Mouse (Mus musculus) NIH3T3 (cell line): ENCODE measurements around the gene Pten.

Source experiments
- DNase-seq: peaks from one replicate; pipeline ENCODE4 v3.0.0-alpha.2; 2012; ENCODE audit warnings: low read depth

Gene Pten

DNA sequence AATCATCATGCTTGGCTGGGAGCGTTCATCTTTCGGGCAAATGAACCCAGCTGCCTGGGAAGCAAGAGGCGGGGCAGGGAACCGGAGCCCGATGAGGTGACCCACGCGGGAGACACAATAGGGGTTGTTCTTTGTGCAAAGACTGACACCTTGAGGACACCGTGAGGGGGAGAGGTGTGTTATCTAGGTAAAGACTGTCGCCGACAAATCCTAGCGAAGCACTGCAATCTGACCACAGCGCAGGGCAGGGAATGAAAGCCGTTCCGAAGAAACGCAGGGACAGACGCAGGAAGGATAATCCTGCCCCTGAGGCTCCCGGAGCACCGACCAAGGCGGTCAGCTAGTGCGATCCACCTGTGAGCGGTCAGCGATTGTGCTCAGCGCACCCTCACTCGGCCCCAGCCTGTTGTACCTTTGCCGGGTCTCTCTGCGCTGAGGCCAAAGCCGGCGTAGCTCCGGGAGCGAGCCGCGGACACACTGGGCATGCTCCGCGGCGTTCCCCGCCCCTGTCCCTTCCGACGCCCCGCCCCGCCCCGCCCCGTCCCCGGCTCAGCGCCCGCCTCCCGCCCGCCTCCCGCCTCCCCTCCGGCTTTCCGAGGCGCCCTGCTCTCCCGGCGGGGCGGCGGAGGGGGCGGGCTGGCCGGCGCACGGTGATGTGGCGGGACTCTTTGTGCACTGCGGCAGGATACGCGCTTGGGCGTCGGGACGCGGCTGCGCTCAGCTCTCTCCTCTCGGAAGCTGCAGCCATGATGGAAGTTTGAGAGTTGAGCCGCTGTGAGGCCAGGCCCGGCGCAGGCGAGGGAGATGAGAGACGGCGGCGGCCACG, at the start of gene Pten:
Pten (plus strand) TSS at position 598 of the 826 bp plus-strand sequence.
- peak; percentile 99 for DNase-seq

- DNase-seq, result no peak
Observed at GRCm38 (mm10) chr19:32708996-32709395, 48.3 kb upstream of the Pten start.

DNA sequence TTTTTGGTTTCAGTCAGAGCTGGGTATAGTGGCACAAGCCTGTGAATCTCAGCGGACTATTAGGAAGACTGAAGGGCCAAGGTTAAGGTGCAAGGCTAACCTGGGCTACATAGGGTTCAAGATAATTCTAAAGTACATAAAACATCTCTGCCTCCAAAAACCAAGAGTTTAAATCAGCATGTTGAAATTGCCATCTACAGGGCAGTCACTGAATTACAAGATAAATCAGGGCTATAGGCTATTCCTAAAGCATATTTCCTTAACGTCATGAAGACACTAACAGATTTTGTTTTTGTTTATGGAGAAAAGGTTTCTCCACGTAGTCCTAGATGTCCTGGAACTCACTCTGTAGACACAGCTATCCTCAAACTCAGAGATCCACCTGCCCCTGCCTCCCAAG, 47.0 kb upstream of the Pten start:
- peak; percentile 73 for DNase-seq

DNA sequence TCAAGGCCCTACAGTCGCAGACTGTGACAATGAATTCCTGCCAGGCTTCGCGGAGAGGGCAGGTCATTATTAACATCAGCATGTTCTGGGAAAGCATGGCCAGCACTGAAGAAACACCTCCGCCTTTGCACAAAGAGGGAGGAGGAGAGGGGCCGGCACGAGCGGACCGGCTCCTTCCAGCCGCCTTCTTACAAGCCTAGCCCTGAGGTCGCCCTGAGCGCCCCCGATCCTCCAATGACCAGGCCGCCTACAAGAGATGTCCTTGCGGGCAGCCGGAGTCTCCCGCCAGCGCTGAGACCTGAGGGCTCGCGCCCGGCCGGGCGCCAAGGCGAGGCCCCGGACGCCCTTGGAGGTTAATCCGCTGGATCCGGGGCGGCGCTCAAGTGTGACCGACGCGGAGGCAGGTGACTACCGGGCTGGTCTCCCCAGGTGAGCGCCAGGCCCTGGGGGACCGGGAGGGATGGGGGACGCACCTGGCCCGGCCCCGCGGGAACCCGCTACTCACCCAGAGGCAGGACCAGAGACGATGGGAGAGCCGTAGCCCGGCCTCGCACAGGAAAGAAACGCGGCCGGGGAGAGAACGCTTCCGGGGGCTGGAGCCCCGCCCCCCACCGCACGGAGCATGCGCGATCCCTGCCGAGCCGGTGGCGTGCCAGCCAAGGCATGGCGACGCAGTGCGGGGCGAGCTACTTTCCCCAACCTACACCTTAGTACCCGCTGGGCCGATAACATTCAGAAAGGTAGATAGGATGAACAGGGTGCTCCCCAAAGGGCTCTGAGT, 45.3 kb upstream of the Pten start:
- DNase-seq, result peak; percentile 95

GRCm38 (mm10) chr19:32712588-32713042, 44.7 kb upstream of the Pten start:
- DNase-seq, result peak; percentile 88

GRCm38 (mm10) chr19:32713471-32713870, 43.8 kb upstream of the Pten start:
- DNase-seq, result no peak

GRCm38 (mm10) chr19:32715201-32715600, 42.1 kb upstream of the Pten start:
- peak; percentile 93 for DNase-seq

DNA sequence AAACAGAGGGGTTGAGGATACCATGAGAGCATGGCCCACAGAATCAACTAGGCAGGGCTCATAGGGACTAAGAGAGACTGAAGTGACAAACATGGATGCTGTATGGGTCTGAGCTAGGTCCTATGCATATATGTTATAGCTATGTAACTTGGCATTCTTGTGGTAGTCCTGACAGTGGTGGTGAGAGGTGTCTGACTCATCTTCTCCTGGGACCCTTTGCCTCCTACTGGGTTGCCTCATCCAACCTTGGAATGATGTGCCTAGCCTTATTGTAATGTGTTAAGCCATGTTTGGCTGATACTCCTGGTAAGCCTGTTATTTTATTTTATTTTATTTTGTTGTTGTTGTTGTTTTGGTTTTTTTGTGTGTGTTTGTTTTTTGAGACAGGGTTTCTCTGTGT, 41.6 kb upstream of the Pten start:
- peak; percentile 68 for DNase-seq

DNA sequence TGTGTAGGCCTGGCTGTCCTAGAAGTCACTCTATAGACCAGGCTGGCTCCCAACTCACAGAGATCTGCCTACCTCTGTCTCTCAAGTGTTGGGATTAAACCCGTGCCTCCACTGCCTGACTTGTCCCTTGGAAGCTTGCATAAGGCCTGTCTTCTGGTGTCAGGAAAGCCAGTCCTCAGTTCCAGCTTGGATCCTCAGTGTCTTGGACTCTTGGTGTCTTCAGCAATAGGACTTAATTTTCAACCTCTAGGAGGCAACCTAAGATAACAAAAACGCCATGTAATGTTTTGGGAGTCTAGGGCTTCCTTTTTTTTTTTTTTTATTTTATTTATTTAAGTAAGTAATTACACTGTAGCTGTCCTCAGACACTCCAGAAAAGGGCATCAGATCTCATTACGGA, 39.7 kb upstream of the Pten start:
- DNase-seq, result peak; percentile 54

DNA sequence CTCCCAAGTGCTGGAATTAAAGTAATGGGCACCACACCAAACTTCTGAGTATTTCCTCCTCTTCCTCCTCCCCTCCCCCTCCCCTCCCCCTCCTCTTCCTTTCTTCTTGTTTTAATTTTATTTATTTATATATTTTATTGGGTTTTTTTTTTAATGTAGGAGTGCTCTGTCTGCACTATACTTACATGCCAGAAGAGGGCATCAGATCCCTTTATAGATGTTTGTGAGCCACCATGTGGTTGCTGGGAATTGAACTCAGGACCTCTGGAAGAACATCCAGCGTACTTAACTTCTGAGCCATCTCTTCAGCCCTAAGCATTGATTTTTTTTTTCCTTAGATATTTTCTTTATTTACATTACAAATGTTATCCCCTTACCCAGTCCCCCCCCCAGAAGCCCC, 37.0 kb upstream of the Pten start:
- DNase-seq, result no peak

DNA sequence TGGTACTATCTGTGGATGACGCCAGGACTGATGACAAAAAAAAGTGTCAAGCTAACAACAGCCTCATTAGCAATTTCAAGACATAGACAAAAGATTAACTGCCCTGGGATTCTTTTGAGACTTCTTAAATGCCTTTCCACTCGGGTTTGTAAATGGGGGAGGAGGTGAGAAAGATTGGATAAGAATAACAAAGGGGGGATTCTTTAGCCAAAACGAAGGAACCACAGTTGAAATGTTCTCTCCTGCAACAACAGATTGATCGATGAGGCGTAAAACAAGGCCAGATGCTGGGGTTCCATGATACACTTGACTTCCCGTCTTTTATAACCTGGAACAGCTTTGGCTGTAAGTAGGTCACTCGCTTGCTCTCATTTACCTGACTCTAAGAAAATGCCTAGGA, 33.5 kb upstream of the Pten start:
- no peak for DNase-seq

DNA sequence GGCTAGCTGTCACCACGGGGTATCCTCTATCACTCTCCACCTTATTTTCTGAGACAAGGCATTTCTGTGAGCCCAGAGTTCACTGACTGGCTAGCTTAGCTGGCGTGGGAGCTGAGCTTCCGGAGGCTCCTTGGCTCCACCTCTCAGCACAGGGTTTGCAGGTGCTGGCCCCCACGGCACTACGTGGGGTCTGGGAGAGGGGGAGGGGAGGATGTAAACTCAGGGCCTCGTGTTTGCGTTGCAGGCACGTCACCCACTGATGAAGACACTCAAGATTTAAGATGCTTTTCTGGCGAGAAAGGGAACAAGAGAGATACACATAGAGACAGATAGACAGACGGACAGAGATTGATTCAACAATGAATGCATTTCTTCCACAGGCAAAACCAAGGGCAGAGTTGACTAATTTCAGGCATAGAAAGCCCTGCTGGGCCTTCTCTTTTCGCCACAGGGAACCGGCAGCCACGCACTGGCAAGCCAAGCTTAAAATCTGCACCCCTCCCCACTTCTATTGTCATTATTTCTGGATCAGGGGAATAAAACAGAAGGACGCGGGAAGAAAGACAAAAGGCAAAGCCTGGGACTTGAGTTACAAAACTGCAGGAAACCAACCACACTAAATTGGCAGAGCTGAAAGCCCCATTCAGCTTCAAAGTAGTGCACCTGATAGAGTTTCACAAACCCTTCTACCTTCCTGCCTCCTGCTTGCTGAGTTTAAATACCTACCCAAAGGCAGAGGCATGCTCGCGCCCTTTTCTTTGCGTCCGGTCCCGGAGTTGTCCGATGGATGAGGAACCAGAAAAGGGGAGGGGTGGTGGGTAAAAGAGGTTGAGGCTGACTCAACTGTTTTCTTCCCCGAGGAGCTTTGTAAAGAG, 30.6 kb upstream of the Pten start:
- DNase-seq, result no peak

DNA sequence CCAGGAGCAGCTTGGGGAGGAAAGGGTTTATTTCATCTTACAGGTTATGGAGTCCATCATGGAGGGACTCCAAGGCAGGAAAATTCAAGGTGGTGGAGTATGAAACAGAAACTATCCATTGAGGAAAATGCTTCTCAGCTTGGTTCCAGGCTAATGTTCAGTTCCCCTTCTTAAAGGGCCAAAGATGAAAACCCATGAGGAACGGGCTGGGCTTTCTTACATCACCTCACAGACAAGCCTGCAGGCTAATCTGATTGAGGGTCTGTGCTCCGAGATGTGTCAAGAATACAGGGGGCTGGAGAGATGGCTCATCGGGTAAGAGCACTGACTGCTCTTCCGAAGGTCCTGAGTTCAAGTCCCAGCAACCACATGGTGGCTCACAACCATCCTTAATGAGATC, 27.5 kb upstream of the Pten start:
- DNase-seq, result no peak

- no peak for DNase-seq
Observed at GRCm38 (mm10) chr19:32732922-32733321, 24.4 kb upstream of the Pten start.

- no peak for DNase-seq
Observed at GRCm38 (mm10) chr19:32737844-32738243, 19.5 kb upstream of the Pten start.

- DNase-seq, result no peak
Observed at GRCm38 (mm10) chr19:32739686-32740085, 17.6 kb upstream of the Pten start, which contains the start of gene Atad1. Atad1 (minus strand) TSS chr19:32739786.

DNA sequence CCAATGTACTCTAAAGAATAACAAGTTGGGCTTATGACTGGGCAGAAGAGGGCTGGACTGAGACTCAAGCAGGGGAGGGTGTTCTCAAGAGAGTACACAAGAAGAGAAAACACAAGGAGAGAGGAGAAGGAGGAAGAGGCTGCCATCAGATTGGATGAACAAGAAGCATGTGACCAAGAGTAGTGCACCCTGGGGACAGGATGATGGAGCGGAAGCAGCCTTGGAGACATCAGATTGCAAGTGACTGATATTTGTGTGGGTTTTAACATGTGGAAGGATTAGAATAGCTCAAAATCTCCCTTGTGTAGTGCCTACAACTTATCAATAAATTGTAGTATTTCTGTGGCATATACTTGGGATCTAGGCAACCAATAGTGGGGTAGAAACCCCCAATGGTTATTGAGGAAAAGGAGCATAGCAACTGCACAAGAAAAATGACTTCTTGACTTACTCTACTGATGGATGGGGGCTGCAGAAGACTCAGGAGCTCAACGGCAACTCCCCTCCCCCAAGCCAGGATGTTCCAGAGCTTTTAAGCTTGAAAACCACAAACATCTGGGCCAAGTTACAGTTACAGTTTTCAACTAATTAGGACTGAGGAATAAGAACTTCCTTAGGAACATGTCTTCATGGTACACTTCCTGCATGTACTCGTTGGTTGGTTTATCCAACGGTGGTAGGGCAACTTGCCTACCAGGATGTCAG, 16.5 kb upstream of the Pten start:
- DNase-seq, result no peak

DNA sequence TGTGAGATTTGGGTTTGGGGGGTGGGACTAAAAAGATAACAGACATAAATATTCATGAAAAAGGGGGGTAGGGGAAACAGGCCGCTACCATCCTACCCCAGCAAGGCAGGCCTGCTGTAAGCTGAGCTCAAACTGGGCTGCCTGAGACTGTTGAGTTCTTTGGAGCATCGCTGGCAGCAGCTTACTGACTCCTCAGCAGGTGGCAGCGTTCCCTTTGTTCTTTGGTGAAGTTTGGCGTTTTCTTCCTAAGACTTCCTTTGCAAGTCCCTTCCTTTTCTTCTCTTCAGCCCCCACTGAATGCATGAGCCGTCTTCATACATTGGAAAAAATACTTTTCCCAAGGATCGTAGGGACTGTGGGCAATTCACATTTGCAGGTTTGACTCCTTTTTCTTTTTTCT, 7.9 kb upstream of the Pten start:
- peak; percentile 85 for DNase-seq

GRCm38 (mm10) chr19:32752357-32752756, 4.9 kb upstream of the Pten start:
- DNase-seq, result peak; percentile 73

- no peak for DNase-seq
Observed at GRCm38 (mm10) chr19:32753386-32753785, 3.9 kb upstream of the Pten start.

DNA sequence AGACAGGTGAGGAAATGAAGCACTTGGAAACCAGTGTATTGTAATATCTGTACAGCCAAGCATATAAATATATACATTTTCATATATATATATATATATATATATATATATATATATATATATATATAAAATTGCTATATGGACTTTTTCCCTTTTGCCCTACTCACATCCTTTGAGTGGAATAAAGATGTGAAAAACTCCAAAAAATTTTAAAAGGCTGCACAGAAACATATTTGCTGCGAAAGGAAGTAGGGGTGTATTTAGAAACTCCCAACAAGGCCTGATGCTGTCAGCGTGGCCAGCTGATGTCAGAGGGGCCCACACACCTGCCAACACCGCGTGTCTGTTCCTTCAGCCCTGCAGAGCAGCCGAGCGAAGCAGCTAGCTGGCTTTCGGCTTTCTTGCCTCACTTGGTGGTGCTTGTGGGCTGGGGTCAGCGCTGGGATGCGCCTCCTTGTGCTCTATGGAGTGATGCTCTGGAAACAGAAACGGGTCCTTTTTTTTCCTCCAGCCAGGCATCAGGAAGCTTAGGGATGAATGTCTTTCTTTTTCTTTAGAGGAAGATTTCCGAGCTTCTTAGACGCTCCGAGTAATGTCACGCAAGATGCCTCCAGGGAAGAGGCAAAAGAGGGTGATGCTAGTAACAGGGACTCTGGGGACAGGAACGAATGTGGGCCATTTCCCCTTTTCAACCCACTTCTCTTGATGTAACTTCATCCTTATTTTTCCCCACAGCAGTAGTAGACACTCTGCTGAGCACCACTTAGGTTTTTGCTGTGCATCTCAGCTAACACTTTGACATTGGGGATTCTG, 2.9 kb upstream of the Pten start:
- no peak for DNase-seq
